Mouse (Mus musculus) v-Abl transformed pro-B cells (cell line): ENCODE results near the gene Gm10490.

Source experiments
- in situ Hi-C, 2 experiments: fragments of 400-800 bp; cut with MboI; formaldehyde crosslinking; loops; one replicate each; pipeline ENCODE4 v1.15.1; 2025; ENCODE audit not compliant: unreplicated experiment in 2 of 2

The Gm10490 gene

GRCm38 (mm10) chrX:7922032-7922431 lies 12.7 kb downstream of the Gm10490 start:
- in situ Hi-C loops, result loop anchor here (25.0 kb wide), 2 partner anchors 190 to 315 kb away; no protein-coding TSS in a partner anchor

GRCm38 (mm10) chrX:7926266-7926665 lies 16.9 kb downstream of the Gm10490 start:
- in situ Hi-C loops, result no loop called here

GRCm38 (mm10) chrX:7927116-7927515 lies 17.8 kb downstream of the Gm10490 start:
- in situ Hi-C loops, result no loop called here

GRCm38 (mm10) chrX:7928270-7928790 lies 19.0 kb downstream of the Gm10490 start, which contains the start of gene Eras:
Gene Eras, minus strand, starts transcription at chrX:7928607.
- in situ Hi-C loops, result no loop called here

- in situ Hi-C loops, result no loop called here
Observed at GRCm38 (mm10) chrX:7936874-7937273, 27.5 kb downstream of the Gm10490 start.

GRCm38 (mm10) chrX:7937667-7938066 lies 28.3 kb downstream of the Gm10490 start:
- in situ Hi-C loops, result no loop called here

- in situ Hi-C loops, result no loop called here
Observed at GRCm38 (mm10) chrX:7945618-7946017, 36.3 kb downstream of the Gm10490 start.

GRCm38 (mm10) chrX:7947108-7947899 lies 38.0 kb downstream of the Gm10490 start, which contains the start of gene Hdac6:
Gene Hdac6, minus strand, starts transcription at chrX:7947889.
- in situ Hi-C loops, result no loop called here

- in situ Hi-C loops, result no loop called here
Observed at GRCm38 (mm10) chrX:7947900-7948492, 38.7 kb downstream of the Gm10490 start.

GRCm38 (mm10) chrX:7950091-7950490 lies 40.7 kb downstream of the Gm10490 start:
- in situ Hi-C loops, result no loop called here

- in situ Hi-C loops, result no loop called here
Observed at GRCm38 (mm10) chrX:7958868-7959267, 49.5 kb downstream of the Gm10490 start.
